Mouse (Mus musculus) yolk sac, embryonic 10.5 days (tissue): ENCODE measurements around the gene Zfc3h1.

ENCODE experiments used
- DNase-seq: peaks from one replicate; pipeline ENCODE4 v3.0.0-alpha.2; 2017; ENCODE audit warnings: low spot score

Gene Zfc3h1

DNA sequence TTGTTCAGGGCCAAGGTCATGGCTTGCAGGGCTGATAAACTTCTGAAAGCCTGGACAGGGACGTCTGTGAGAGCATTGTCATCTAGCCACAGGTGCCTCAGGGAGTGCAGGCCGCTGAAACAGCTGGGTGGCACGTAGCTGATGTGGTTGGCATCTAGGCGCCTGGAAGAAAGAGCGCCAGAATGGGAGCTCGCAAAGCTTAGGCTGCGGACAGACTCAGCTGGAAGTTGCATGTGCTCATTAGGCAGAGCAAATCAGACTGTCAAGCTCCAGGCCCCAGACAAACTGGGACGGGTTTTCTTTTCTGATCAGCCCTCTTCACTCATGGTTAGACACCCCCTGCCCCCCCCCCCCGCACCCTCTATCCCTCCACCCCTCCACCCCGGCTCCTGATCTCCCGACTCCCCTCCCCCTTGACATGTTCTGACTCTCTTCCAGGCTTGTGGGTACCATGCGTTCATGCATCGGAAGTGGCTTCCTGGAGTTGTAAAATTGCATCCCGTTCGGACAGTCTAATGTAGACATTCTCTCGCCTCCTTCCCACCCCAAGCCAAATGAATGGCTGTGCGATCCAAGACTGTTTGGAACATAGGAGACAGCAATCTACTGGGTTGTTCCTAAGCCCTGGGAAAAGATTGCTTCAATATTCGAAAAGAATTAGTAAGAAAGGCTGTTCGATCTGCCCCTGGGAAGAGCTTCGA is 93.8 kb downstream of the Zfc3h1 start:
- DNase-seq, result no peak
